8 mouse cellular contexts compared by ENCODE assay signal in the genomic region with DNA sequence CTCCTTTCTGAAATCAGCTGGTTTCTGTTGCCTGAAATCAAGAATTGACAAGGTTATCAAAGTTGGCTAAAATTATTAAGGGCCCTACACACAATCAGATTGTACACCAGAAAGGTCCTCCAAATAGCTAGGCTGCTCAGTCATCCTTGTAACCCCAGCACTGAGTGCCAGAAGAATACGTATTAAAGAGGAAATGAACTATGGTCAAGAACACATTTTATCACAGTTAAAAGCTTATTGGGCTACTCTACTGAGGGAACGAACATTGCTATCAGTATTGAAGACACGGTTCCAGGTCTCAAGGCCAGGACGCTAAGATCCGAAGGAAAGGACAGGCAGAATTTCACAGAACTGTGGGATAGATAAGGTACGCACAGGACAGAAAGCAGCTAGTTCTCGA. TPM values are rescaled to one million over a fixed set of nuclear protein-coding genes. Genes with fewer than 3 reads are reported as not detected.
DNase-seq lines count a peak whose midpoint lies in the region; ATAC-seq and TF ChIP-seq lines count a peak whose summit lies in the region.

No protein-coding gene starts in this region.

- peak overlapping the region; percentile 69 for H3K4me3 ChIP-seq in layer of hippocampus, adult 2 months
- H3K4me3 ChIP-seq in embryonic facial prominence, embryonic 12.5 days = peak overlapping the region; percentile 51
- H3K4me3 ChIP-seq in intestine, postnatal 0 days (ENCODE audit: low read depth, low read length) = peak overlapping the region; percentile 48
- H3K4me3 ChIP-seq in neural tube, embryonic 13.5 days = peak overlapping the region; percentile 59

- TF ChIP-seq CTCF in layer of hippocampus, adult 2 months (conservative IDR thresholded peaks at IDR 0.05) = no peak
- TF ChIP-seq CTCF in intestine, postnatal 0 days (IDR thresholded peaks at IDR 0.05; ENCODE audit: low read depth) = no peak

- peak overlapping the region; percentile 58 for H3K9ac ChIP-seq in embryonic facial prominence, embryonic 12.5 days
- H3K9ac ChIP-seq in intestine, postnatal 0 days (ENCODE audit: low read depth, low read length) = peak overlapping the region; percentile 34; the same call in 1 of the 2 replicates
- H3K9ac ChIP-seq in neural tube, embryonic 13.5 days = peak overlapping the region; percentile 63

- no peaks in the 10 kb centered on the region for H3K27me3 ChIP-seq in embryonic facial prominence, embryonic 12.5 days
- H3K27me3 ChIP-seq in intestine, postnatal 0 days (replicated peaks; ENCODE audit: control insufficient read depth, insufficient read depth, low read length) = no peaks in the 10 kb centered on the region
- no peaks in the 10 kb centered on the region for H3K27me3 ChIP-seq in neural tube, embryonic 13.5 days

- 9% methylated on average over 7 of the region's 7 CpGs for WGBS in embryonic facial prominence, embryonic 12.5 days
- 2% methylated on average over 7 of the region's 7 CpGs for WGBS in intestine, postnatal 0 days
- WGBS in neural tube, embryonic 13.5 days = 6% methylated on average over 7 of the region's 7 CpGs

- no peaks in the 10 kb centered on the region for H3K36me3 ChIP-seq in embryonic facial prominence, embryonic 12.5 days
- H3K36me3 ChIP-seq in intestine, postnatal 0 days (ENCODE audit: control insufficient read depth, insufficient read depth) = no peaks in the 10 kb centered on the region
- no peaks in the 10 kb centered on the region for H3K36me3 ChIP-seq in neural tube, embryonic 13.5 days

- DNase-seq in layer of hippocampus, adult 2 months (ENCODE audit: low spot score in 2 of 2) = no peak
- no peak for DNase-seq in layer of hippocampus, adult 18-20 months (ENCODE audit: low spot score in 2 of 2)
- DNase-seq in cerebellum, adult 9-11 months = no peak
- DNase-seq in ovary, adult 18-20 months (ENCODE audit: low spot score) = no peak
- DNase-seq in thymus, postnatal 4 days = no peak

- H3K4me2 ChIP-seq in embryonic facial prominence, embryonic 12.5 days (replicated peaks) = peak overlapping the region; percentile 82
- H3K4me2 ChIP-seq in intestine, postnatal 0 days (replicated peaks; ENCODE audit: low read depth) = peak overlapping the region; percentile 84
- H3K4me2 ChIP-seq in neural tube, embryonic 13.5 days = peak overlapping the region; percentile 74

- H3K9me3 ChIP-seq in embryonic facial prominence, embryonic 12.5 days = no peaks in the 10 kb centered on the region
- no peaks in the 10 kb centered on the region for H3K9me3 ChIP-seq in intestine, postnatal 0 days (ENCODE audit: control insufficient read depth)
- H3K9me3 ChIP-seq in neural tube, embryonic 13.5 days = no peaks in the 10 kb centered on the region

- ATAC-seq in embryonic facial prominence, embryonic 12.5 days (ENCODE audit: insufficient number of reproducible peaks, insufficient read depth, low FRiP score, low TSS enrichment) = no peak
- ATAC-seq in intestine, postnatal 0 days = no peak
- ATAC-seq in neural tube, embryonic 13.5 days (ENCODE audit: low read depth) = peak; percentile 2; the same call in 1 of the 2 replicates

- H3K4me1 ChIP-seq in embryonic facial prominence, embryonic 12.5 days = peaks cover 7% of the 10 kb centered on the region; the same call in 1 of the 2 replicates
- 0 out of 2 replicates have a peak, but pooled peaks cover 4% of the 10 kb centered on the region for H3K4me1 ChIP-seq in intestine, postnatal 0 days (replicated peaks; ENCODE audit: control insufficient read depth, insufficient read depth, low read length)
- peaks cover 11% of the 10 kb centered on the region for H3K4me1 ChIP-seq in neural tube, embryonic 13.5 days (replicated peaks)

- H3K27ac ChIP-seq in layer of hippocampus, adult 2 months = peak overlapping the region; percentile 89
- no peak overlapping the region for H3K27ac ChIP-seq in embryonic facial prominence, embryonic 12.5 days
- H3K27ac ChIP-seq in intestine, postnatal 0 days (ENCODE audit: low read depth, low read length) = no peak overlapping the region
- H3K27ac ChIP-seq in neural tube, embryonic 13.5 days (replicated peaks) = peak overlapping the region; percentile 57; the same call in 1 of the 2 replicates

RNA-seq across cellular contexts. Expression of gene Ggct, which starts 0.6 kb away (rescaled TPM):
- total RNA-seq in layer of hippocampus, adult 2 months (2021) = 10 to 100 TPM; 36.0 to 38.0 TPM
- 10 to 100 TPM; 35.2 to 41.0 TPM for total RNA-seq in layer of hippocampus, adult 18-20 months (2021)
- 9.8 and 12.5 TPM in 2 replicates for polyA plus RNA-seq in embryonic facial prominence, embryonic 12.5 days (2016; fragmentation: Nextera tagmentation; extraction: Ambion mirVana)
- 19.7 and 25.5 TPM in 2 replicates for polyA plus RNA-seq in intestine, postnatal 0 days (2015; fragmentation: Nextera tagmentation; extraction: Ambion mirVana)
- polyA plus RNA-seq in neural tube, embryonic 13.5 days (2015; fragmentation: Nextera tagmentation; extraction: Ambion mirVana) = 16.0 and 18.3 TPM in 2 replicates

RNA-seq across cellular contexts. Expression of gene Nod1, which starts 19.7 kb away (rescaled TPM):
- 1 to 10 TPM; 4.9 TPM for total RNA-seq in layer of hippocampus, adult 2 months (2021)
- 1 to 10 TPM; 4.3 to 4.8 TPM for total RNA-seq in layer of hippocampus, adult 18-20 months (2021)
- polyA plus RNA-seq in embryonic facial prominence, embryonic 12.5 days (2016; fragmentation: Nextera tagmentation; extraction: Ambion mirVana) = 4.7 and 5.2 TPM in 2 replicates
- 2.3 and 2.7 TPM in 2 replicates for polyA plus RNA-seq in intestine, postnatal 0 days (2015; fragmentation: Nextera tagmentation; extraction: Ambion mirVana)
- polyA plus RNA-seq in neural tube, embryonic 13.5 days (2015; fragmentation: Nextera tagmentation; extraction: Ambion mirVana) = 2.7 and 3.6 TPM in 2 replicates

RNA-seq across cellular contexts. Expression of gene Gars, which starts 45.7 kb away (rescaled TPM):
- 100 to 1,000 TPM; 131 to 134 TPM for total RNA-seq in layer of hippocampus, adult 2 months (2021)
- total RNA-seq in layer of hippocampus, adult 18-20 months (2021) = 100 to 1,000 TPM; 123 to 131 TPM
- 150 and 151 TPM in 2 replicates for polyA plus RNA-seq in embryonic facial prominence, embryonic 12.5 days (2016; fragmentation: Nextera tagmentation; extraction: Ambion mirVana)
- 66.8 and 67.7 TPM in 2 replicates for polyA plus RNA-seq in intestine, postnatal 0 days (2015; fragmentation: Nextera tagmentation; extraction: Ambion mirVana)
- 195 and 209 TPM in 2 replicates for polyA plus RNA-seq in neural tube, embryonic 13.5 days (2015; fragmentation: Nextera tagmentation; extraction: Ambion mirVana)

Comparison
In these comparisons a context has a peak if more than half of its experiments do, and no peak if none do; other contexts are left out.
1. H3K27ac ChIP-seq: peak in layer of hippocampus, adult 2 months (single experiment) and neural tube, embryonic 13.5 days (single experiment); none in embryonic facial prominence, embryonic 12.5 days (single experiment) and intestine, postnatal 0 days (single experiment).
2. Peak in every context shown above with its lines, with median percentiles within 50 percentile points of each other: H3K4me3 ChIP-seq, H3K4me2 ChIP-seq and H3K9ac ChIP-seq.